Mouse (Mus musculus): Measurements from ENCODE around the gene Serpina12.

Serpina12 gene

DNA sequence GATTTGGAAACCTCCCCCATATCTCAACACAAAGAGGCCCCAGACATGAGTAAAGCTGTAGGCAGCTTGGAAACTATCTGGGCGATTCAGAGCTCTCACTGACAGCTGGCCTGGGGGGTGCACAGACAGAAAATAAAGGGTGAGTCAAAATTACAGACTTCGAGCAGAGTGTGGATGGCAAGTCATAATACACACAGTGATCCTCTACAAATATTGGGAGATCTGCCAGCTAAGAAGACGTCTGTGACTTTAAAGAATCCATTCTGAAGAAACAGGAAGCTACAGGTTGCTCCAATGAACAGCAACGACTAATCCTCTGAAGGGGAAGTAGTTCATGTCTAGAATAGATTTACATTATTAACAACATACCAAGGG, 41.0 kb downstream of the Serpina12 start:
- peak; percentile 6 for DNase-seq

DNA sequence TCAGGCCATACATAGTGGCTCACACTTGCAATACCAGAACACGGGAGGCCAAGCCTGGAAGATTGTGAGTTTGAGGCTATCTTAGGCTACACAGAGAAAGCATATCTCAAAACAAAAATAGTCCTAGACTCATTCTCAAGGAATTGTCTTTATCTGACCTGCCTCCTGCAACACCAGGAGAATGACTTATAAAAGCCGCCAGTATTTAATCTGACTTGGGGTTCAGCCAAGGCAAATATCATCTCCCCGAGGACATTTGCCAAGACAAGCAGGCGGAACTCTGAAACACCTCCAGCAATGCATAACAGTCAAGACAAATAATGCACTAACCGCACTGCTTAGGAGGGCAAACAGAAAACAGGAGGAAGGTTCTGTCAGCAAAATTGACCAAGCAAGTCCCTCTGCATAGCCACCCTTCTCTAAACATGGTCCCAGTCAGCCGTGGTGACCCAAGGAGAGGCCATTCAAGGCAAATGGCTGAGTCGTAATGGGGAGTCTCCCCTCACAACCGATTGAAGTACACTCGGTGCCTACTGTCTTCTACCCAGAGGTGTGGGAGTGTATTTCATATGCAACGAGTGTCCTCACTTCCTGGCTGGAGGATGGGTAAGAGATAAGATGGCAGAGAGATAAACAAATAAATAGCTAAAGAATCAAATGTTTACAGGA, 41.5 kb downstream of the Serpina12 start:
- peak; percentile 83 for DNase-seq

GRCm38 (mm10) chr12:104000594-104000993, 43.6 kb downstream of the Serpina12 start:
- DNase-seq, result no peak

- no peak for DNase-seq
These were observed 44.6 kb downstream of the Serpina12 start for GRCm38 (mm10) chr12:103999611-104000010.

DNA sequence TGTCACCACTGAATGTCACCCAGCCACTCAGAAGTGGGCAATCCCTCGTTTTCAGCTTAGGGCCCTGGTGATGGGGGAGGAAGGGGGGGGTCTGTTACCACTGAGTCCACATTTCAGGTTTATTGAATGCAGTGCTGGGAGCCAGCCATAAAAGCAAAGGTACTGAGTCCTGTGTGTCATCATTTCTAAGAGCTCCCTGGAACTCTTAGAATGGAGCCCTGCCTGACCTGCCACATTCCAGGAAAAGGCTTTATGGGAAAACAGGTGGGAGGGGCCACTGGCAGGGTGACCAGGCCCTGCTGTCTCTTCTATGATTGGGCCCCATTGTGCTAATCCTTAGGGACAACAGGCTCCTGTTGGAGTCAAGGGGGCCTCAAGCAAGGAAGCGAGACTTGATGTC, 47.7 kb downstream of the Serpina12 start:
- DNase-seq, result peak; percentile 37

DNA sequence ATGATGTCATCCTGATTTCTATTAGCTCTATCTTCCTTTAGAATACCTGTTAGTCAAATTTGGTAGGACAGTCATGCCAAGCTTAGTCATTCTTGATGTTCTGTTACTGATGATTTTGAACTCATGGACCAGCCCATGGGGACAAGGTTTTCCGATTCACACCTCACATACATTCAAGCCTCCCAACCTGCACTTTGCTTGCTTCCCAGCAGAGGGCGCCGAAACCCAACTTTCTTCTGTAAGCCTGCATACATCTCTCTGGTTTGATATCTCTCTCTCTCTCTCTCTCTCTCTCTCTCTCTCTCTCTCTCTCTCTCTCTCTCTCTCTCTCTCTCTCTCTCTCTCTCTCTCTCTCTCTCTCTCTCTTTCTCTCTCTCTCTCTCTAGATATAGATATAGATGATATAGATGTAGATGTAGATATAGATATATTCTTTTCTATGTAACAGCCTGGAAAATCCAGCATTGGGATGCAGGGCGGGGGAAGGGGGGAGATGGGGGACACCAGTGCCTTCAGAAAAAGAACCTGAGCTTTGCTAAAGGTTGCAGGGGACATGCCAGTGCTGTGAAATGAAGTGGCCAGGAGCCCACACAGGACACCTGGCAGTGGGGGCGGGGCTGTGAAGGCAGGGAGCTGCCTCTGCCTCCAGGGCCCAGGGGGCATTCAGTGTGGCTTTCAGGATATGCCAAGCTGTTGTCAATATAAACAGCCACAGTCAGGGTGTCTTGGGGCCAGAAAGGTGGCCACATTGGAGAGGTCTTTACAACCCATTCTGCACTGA, 48.8 kb downstream of the Serpina12 start:
- peak; percentile 81 for DNase-seq

GRCm38 (mm10) chr12:103992945-103993344, 51.3 kb downstream of the Serpina12 start:
- DNase-seq, result no peak

DNA sequence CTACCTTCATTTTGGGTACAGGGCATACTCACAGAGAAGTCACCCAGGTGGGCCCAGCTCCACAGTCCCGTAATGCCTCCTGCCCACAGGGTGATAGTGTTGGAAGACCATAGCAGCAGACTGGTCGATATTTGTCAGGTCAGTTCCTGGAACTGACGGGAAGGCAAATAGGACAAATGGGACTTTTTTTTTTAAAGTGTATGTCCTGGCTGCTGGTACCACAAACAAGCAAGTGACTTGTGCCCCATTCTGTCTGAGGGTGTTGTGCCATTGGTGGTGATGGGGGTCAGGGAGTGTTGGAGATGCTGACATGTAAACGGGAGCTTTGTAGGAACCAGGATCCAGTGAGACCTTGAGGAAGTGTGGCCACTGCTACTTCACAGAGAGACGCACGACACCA, 54.4 kb downstream of the Serpina12 start, which contains the start of gene Serpina11:
TSS of gene Serpina11 (minus strand) at position 101 of the 400 bp plus-strand sequence.
- DNase-seq, result no peak

DNA sequence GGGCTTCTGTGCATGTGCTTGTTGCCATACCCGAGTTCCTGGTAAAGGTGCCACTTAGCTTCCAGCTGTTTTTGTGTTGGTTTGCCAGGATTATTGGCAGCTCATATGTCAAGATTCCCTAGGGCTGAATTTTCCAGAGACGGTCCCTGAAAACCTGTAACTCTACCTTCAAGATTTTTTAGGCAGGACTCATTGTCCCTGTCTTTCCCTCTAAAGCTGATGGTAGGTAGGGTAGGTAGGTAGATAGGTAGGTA, 54.8 kb downstream of the Serpina12 start:
- DNase-seq, result no peak

- peak; percentile 26 for DNase-seq
These were observed 55.3 kb downstream of the Serpina12 start for GRCm38 (mm10) chr12:103988754-103989513.

DNA sequence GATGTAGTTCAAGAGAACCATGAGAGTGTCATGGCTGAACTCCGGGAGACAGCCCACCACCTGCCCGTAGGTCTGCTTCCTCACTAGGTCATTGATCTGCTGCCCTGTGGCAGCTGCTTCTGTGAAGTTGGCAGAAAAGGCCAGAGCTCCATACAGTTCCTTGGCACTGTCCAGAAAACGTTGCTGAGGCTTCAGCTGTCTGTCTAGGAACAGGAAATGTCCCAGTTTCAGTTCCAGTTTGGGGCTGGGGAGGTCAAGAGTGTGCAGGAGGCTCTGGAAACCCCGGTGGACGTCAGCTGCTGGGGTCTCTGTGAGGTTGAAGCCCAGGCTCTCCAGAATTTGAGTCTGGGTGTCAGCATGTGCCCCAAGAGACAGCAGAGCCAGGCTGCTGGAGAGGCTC, 58.4 kb downstream of the Serpina12 start:
- no peak for DNase-seq

DNA sequence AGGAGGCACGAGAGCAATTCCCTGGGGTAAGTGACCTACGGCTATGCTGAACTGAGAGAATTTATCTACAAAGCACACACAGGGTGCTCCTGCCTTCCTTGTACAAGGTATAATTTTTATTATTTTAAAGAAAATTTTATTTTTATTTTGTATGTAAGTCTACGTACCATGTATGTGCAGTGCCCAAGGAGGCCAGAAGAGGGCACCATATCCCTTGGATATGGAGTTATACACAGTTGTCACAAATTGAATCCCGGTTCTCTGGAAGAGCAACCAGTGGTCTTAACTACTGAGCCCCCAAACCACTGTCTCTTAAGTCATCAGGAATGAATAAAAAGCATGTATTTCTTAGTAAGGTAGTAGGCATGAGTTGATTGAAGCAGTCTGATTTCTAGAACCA, 59.3 kb downstream of the Serpina12 start:
- DNase-seq, result peak; percentile 68

GRCm38 (mm10) chr12:103981646-103982360, 62.4 kb downstream of the Serpina12 start:
- DNase-seq, result no peak
